19 mouse cellular contexts compared by ENCODE assay signal in genomic region chr4:154827861-154828610, GRCm38 (mm10). TPM values are rescaled to one million over a fixed set of nuclear protein-coding genes. Genes with fewer than 3 reads are reported as not detected.
DNase-seq lines count a peak whose midpoint lies in the region; ATAC-seq and TF ChIP-seq lines count a peak whose summit lies in the region.
"Had no signal": no experiment of that assay in that cellular context is flagged by ENCODE, and none has a peak within 500 bp of the region (broad histone marks: within the 10 kb centered on the region; RNA-seq: fewer than 3 reads in every experiment).

No protein-coding gene starts in this region.

- intact Hi-C loops in gastrocnemius, adult 2 months (cut with DNase I) = loop anchor here (10.0 kb wide), 1 partner anchor 493 kb away; the partner anchor contains the start of gene B230104I21Rik
- intact Hi-C loops in gastrocnemius, postnatal 36 days (cut with DNase I) = no loop called here

- no peak overlapping the region for H3K4me2 ChIP-seq in hindbrain, embryonic 14.5 days (replicated peaks)
- no peak overlapping the region for H3K4me2 ChIP-seq in limb, embryonic 12.5 days
- H3K4me2 ChIP-seq: forebrain, embryonic 15.5 days; liver, embryonic 11.5 days; midbrain, embryonic 11.5 days had no signal

- no peaks in the 10 kb centered on the region for H3K36me3 ChIP-seq in hindbrain, embryonic 10.5 days
- H3K36me3 ChIP-seq in hindbrain, embryonic 14.5 days (replicated peaks; ENCODE audit: control insufficient read depth, insufficient read depth) = no peaks in the 10 kb centered on the region
- no peaks in the 10 kb centered on the region for H3K36me3 ChIP-seq in limb, embryonic 12.5 days
- H3K36me3 ChIP-seq: forebrain, embryonic 15.5 days had no signal

- DNase-seq in gastrocnemius, adult 2 months = no peak
- no peak for DNase-seq in gastrocnemius, postnatal 36 days
- DNase-seq in hindbrain, embryonic 10.5 days (ENCODE audit: low spot score) = no peak
- no peak for DNase-seq in hindbrain, embryonic 14.5 days (ENCODE audit: low spot score)
- DNase-seq in adipocyte (ENCODE audit: low spot score) = peak; percentile 9
- no peak for DNase-seq in kidney, postnatal 10 days
- DNase-seq in yolk sac, embryonic 10.5 days (ENCODE audit: low spot score) = no peak
- DNase-seq: B cell, adult 2 months; kidney, adult 8-10 months; lung, adult 2 months; lung, postnatal 4 days; thymus, adult 18-20 months had no signal

- peak overlapping the region; percentile 72 for H3K27ac ChIP-seq in gastrocnemius, adult 2 months
- H3K27ac ChIP-seq in hindbrain, embryonic 10.5 days = peak overlapping the region; percentile 13; the same call in 1 of the 2 replicates
- H3K27ac ChIP-seq in hindbrain, embryonic 14.5 days = no peak overlapping the region
- H3K27ac ChIP-seq in limb, embryonic 12.5 days = 0 out of 2 replicates have a peak overlapping the region, but pooled peaks have one; percentile 25
- H3K27ac ChIP-seq: forebrain, embryonic 15.5 days had no signal

- H3K4me3 ChIP-seq in gastrocnemius, adult 2 months = no peak overlapping the region
- no peak overlapping the region for H3K4me3 ChIP-seq in hindbrain, embryonic 10.5 days
- H3K4me3 ChIP-seq in hindbrain, embryonic 14.5 days (replicated peaks; ENCODE audit: low read length) = no peak overlapping the region
- H3K4me3 ChIP-seq in limb, embryonic 12.5 days (replicated peaks) = no peak overlapping the region
- H3K4me3 ChIP-seq: forebrain, embryonic 15.5 days had no signal

- no peaks in the 10 kb centered on the region for H3K9me3 ChIP-seq in hindbrain, embryonic 10.5 days
- H3K9me3 ChIP-seq in hindbrain, embryonic 14.5 days (ENCODE audit: control insufficient read depth, low read length) = no peaks in the 10 kb centered on the region
- no peaks in the 10 kb centered on the region for H3K9me3 ChIP-seq in limb, embryonic 12.5 days
- H3K9me3 ChIP-seq: forebrain, embryonic 15.5 days had no signal

- no peak overlapping the region for H3K9ac ChIP-seq in hindbrain, embryonic 14.5 days
- H3K9ac ChIP-seq in limb, embryonic 12.5 days (replicated peaks) = no peak overlapping the region
- H3K9ac ChIP-seq: forebrain, embryonic 15.5 days had no signal

- no peak for TF ChIP-seq CTCF in gastrocnemius, adult 2 months (IDR thresholded peaks at IDR 0.05)

- 51% methylated on average over 10 of the region's 10 CpGs for WGBS in hindbrain, embryonic 10.5 days
- WGBS in hindbrain, embryonic 14.5 days = 38% methylated on average over 10 of the region's 10 CpGs
- WGBS in limb, embryonic 12.5 days = 32% methylated on average over 10 of the region's 10 CpGs

- H3K4me1 ChIP-seq in hindbrain, embryonic 10.5 days (replicated peaks) = peaks cover 22% of the 10 kb centered on the region
- peaks cover 7% of the 10 kb centered on the region; the same call in 1 of the 2 replicates for H3K4me1 ChIP-seq in hindbrain, embryonic 14.5 days (replicated peaks; ENCODE audit: control insufficient read depth, insufficient read depth, low read length)
- peaks cover 14% of the 10 kb centered on the region for H3K4me1 ChIP-seq in limb, embryonic 12.5 days (replicated peaks)

- peaks cover 16% of the 10 kb centered on the region for H3K27me3 ChIP-seq in hindbrain, embryonic 10.5 days (ENCODE audit: insufficient read depth, poor library complexity, severe bottlenecking)
- H3K27me3 ChIP-seq in hindbrain, embryonic 14.5 days (ENCODE audit: control insufficient read depth, insufficient read depth, low read length) = peaks cover 3% of the 10 kb centered on the region; the same call in 1 of the 2 replicates
- peaks cover 11% of the 10 kb centered on the region for H3K27me3 ChIP-seq in limb, embryonic 12.5 days

- no peak for ATAC-seq in hindbrain, embryonic 14.5 days (ENCODE audit: low FRiP score)
- no peak for ATAC-seq in limb, embryonic 12.5 days (ENCODE audit: insufficient number of reproducible peaks, insufficient read depth, low FRiP score, low TSS enrichment, low read depth)
- ATAC-seq: forebrain, embryonic 15.5 days; Patski had no signal

RNA-seq across cellular contexts. Expression of gene Ttc34, which starts 9.2 kb away (rescaled TPM):
- total RNA-seq in gastrocnemius, adult 2 months (2021) = not detected
- total RNA-seq in gastrocnemius, postnatal 36 days (2021) = not detected
- 0.65 and 0.68 TPM in 2 replicates for polyA plus RNA-seq in hindbrain, embryonic 10.5 days (2016; fragmentation: Nextera tagmentation; extraction: Ambion mirVana)
- polyA plus RNA-seq in hindbrain, embryonic 14.5 days (2014; fragmentation: Nextera tagmentation; extraction: Ambion mirVana) = 1.7 and 2.4 TPM in 2 replicates
- polyA plus RNA-seq in limb, embryonic 12.5 days (2016; fragmentation: Nextera tagmentation; extraction: Ambion mirVana) = 0.23 and 0.54 TPM in 2 replicates
- polyA plus RNA-seq: Patski had no signal

RNA-seq across cellular contexts. Expression of gene Mmel1, which starts 41.3 kb away (rescaled TPM):
- not detected for total RNA-seq in gastrocnemius, adult 2 months (2021)
- under 1 TPM in 1 of 2 experiments, not detected in 1; 0.20 TPM for total RNA-seq in gastrocnemius, postnatal 36 days (2021)
- polyA plus RNA-seq in hindbrain, embryonic 10.5 days (2016; fragmentation: Nextera tagmentation; extraction: Ambion mirVana) = 0.31 and 0.68 TPM in 2 replicates
- 0.23 and 0.65 TPM in 2 replicates for polyA plus RNA-seq in hindbrain, embryonic 14.5 days (2014; fragmentation: Nextera tagmentation; extraction: Ambion mirVana)
- polyA plus RNA-seq in limb, embryonic 12.5 days (2016; fragmentation: Nextera tagmentation; extraction: Ambion mirVana) = 0.11 and 0.19 TPM in 2 replicates
- total RNA-seq: granulocyte monocyte progenitor cell, adult 5-6 weeks had no signal
- polyA plus RNA-seq: large intestine, adult 2 months; Patski had no signal
